Mouse (Mus musculus): ENCODE results near the gene Sh3bgrl3. TPM values are rescaled to one million over a fixed set of nuclear protein-coding genes. Genes with fewer than 3 reads are reported as not detected.
"Not testable (repeated sequence)": the region's sequence is repeated elsewhere in the genome, so short reads cannot be mapped to it uniquely, and the experiment has no call there.

The Sh3bgrl3 gene
- 100 to 1,000 TPM; 192 to 255 (median 224) TPM for total RNA-seq (2022)

- peak; percentile 81 to 86 for DNase-seq (ENCODE audit: low spot score in 2 of 2)
Observed at GRCm38 (mm10) chr4:134128221-134128982, at the start of gene Sh3bgrl3. TSS of gene Sh3bgrl3 (minus strand) at chr4:134128789.

DNA sequence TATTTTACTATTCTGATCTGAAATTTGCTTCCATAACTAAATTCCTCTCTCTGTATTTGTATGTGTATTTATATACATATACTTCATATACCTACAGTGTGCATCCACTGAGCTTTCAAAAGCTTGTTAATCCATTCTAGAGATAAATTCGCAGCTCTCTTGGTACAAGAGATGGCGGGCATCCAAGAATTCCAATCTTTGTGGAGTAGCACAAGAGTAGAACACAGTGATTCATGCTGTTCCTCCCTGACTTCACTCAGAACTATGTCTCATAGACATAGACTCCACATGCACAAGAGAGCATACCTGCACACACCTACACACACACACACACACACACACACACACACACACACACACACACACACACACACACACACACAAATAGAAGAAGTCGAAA, 43.8 kb upstream of the Sh3bgrl3 start:
- no peak for DNase-seq (ENCODE audit: low spot score in 2 of 2)

DNA sequence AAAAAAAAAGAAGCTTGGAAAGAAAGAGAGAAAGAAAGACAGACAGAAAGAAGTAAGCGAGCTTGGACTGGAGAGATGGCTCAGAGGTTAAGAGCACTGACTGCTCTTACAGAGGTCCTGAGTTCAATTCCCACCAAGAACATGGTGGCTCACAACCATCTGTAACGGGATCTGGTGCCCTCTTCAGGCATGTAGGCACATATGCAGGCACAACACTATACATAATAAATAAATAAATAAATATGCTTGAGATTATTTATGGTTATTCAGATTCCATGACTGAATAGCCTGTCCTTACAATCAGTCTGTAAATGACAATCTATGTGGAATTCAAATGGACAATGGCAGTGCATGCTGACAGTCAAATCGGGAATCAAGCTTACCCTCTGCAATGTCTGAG, 38.3 kb upstream of the Sh3bgrl3 start:
- DNase-seq (ENCODE audit: low spot score in 2 of 2): no peak

- no peak for DNase-seq (ENCODE audit: low spot score in 2 of 2)
Observed at GRCm38 (mm10) chr4:134165548-134166465, 37.2 kb upstream of the Sh3bgrl3 start.

GRCm38 (mm10) chr4:134165024-134165423, 36.4 kb upstream of the Sh3bgrl3 start:
- DNase-seq (ENCODE audit: low spot score in 2 of 2): no peak

GRCm38 (mm10) chr4:134164591-134164990, 36.0 kb upstream of the Sh3bgrl3 start:
- no peak for DNase-seq (ENCODE audit: low spot score in 2 of 2)

DNA sequence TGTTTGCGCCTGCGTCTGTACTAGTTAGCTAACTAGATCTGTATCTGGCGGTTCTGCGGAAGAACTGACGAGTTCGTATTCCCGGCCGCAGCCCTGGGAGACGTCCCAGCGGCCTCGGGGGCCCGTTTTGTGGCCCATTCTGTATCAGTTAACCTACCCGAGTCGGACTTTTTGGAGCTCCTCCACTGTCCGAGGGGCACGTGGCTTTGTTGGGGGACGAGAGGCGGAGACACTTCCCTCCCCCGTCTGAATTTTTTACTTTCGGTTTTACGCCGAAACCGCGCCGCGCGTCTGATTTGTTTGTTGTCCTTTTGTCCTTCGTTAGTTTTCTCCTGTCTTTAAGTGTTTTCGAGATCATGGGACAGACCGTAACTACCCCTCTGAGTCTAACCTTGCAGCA, 31.5 kb upstream of the Sh3bgrl3 start:
- peak in 1 of 2 experiments; percentile 11 for DNase-seq (ENCODE audit: low spot score in 2 of 2)

GRCm38 (mm10) chr4:134158774-134159173, 30.2 kb upstream of the Sh3bgrl3 start:
- no peak for DNase-seq (ENCODE audit: low spot score in 2 of 2)

DNA sequence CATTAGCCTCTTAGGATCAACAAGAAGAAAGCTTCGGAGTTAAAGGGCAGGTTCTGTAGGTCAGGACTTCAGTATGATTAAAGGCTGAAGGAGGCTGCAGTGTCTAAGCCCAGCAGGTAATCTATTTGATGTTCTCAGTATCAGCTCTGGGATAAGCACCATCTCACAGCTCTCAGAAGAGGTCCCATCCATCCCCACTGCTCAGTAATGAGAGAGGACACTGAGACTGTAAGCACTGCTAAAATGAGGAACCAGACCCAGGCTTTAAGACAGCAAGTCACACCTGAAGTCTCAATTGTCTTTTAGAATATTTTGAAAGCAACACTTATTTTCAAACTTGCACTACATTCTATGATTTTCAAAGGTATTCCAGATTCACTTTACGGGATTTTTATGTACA, 29.0 kb upstream of the Sh3bgrl3 start:
- DNase-seq (ENCODE audit: low spot score in 2 of 2): no peak

DNA sequence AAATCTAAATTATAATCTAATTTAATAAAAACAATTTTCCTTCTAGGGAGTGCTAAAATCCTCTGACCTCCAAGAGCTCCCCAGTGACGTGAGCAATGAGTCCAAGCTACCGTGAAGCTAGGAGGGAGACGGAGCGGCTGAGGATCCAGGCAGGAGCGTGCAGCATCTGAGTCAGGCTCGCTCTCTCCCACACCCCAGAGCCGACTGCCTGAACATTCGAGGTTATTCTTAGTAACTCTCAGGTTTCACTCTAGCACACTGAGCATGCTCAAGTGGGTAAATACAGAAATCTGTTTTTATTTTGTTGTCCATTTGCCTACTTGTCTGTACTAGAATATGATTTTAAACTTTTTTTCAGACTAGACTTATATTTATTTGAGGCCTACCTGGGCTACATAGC, 28.2 kb upstream of the Sh3bgrl3 start:
- DNase-seq (ENCODE audit: low spot score in 2 of 2): peak in 1 of 2 experiments; percentile 57

DNA sequence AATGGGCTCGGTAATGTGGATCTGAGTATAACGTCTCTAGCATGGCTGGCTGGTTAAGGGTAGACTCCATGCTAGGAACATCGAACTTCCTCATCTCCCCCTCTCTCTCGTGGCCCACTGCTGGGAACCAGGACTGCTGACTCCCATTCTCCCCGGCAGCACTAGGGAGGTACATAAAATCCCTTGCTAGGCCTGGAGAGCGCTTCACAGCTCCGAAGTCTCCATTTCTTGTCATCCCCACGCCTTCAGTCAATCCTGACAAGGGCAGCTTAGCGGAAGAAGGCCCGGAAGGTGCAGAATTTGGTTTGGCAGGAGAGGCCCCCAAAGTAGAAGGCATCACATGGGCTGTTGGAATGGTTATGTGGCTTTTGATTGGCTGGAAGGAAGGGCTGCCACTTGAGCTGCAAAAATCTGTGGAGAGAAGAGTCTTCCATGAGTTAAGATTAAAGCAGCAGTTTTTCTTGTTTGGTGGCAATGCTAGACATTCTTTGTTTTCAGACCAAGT, 27.4 kb upstream of the Sh3bgrl3 start:
- no peak for DNase-seq (ENCODE audit: low spot score in 2 of 2)

DNA sequence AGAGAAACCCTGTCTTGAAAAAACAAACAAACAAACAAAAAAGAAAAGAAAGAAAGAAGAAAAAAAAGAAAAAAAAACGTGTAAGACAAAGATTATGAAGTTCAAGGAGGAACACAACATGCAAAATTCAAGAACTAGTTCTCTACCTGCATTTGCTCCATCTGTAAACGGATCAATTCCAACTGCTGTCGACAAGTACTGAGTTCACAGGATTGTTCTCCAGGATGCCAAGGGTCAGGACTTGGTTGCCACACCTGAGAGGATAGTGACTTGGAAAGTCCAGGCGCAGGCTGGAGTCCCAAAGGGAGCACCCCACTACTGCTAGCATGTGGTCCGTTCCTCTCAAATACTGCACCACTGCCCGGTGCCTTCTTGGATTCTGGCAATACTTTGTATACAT, 26.9 kb upstream of the Sh3bgrl3 start:
- DNase-seq (ENCODE audit: low spot score in 2 of 2): no peak

DNA sequence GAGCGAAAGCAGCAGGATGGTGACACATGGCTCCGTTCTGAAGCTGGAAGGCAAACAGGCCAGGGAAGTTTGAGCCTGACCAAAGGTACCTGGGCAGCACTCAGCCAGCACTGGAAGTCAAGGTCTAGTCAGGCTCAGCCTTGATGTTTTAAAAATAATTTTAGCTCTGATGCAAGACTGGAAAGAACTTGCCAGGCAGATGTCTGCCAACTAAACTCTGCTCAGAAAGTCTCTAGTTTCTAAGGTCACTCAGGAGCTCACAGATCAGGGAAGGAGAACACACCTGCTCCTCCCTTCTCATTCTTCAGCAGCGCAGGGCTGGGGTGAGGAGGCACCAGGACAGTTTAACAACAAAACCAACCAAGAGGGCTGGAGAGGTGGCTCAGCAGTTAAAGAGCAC, 25.8 kb upstream of the Sh3bgrl3 start:
- DNase-seq (ENCODE audit: low spot score in 2 of 2): no peak

GRCm38 (mm10) chr4:134153656-134154055, 25.1 kb upstream of the Sh3bgrl3 start:
- DNase-seq (ENCODE audit: low spot score in 2 of 2): no peak

DNA sequence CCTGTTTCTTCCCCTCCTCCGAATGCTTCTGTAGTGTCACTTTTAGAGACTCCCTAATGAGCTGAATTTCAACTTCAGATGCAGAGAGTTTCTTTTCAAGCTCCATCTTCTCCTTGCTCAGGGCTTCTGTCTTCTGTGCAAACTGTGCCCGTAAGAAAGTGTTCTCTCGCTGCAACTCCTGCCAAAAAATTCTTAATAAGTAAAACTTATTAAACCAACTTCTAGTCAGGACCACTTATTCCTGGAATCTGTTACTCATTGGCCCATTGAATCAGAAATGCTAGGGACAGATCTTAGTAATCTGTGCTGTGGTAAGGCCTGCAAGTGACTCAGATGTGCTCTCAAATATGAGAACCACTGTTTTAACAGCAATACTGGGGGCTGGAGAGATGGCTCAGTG, 23.5 kb upstream of the Sh3bgrl3 start:
- no peak for DNase-seq (ENCODE audit: low spot score in 2 of 2)

DNA sequence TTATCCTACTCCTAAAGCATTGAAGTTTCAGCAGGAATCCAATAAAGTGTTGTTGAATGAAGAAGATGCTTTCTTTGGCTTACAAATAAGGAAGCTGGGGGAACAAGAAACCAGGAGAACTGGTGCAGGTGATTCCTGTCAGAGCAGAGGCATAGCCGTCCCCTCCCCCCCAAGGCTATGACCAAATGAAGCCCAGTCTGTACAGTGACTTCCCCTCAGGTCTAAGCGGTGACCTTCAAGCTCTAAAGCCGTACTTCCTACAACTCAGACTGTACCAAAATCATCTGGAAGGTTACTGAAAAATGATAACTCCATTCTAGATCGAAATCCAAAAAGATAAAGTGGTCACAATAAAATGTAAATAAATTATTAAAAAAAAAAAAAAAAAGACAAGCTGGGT, 20.8 kb upstream of the Sh3bgrl3 start:
- no peak for DNase-seq (ENCODE audit: low spot score in 2 of 2)

- DNase-seq (ENCODE audit: low spot score in 2 of 2): not testable (repeated sequence)
Observed at GRCm38 (mm10) chr4:134144297-134144696, 15.7 kb upstream of the Sh3bgrl3 start.

DNA sequence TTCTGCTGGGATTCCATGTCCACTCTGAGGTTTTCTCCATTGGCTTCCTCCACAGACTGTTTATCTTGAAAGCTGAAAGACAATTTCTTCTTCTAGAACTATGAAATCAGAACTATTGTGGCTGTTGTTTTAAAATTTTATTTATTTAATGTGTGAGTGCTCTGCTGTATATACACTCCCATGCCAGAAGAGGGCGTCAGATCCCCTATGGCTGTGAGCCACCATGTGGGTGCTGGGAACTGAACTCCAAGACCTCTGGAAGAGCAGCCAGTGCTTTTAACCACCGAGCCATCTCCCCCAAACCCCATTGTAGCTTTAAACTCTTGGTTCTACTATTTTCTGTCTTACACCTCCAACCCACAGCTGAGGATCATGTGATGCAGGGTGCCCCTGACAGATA, 10.3 kb upstream of the Sh3bgrl3 start:
- DNase-seq (ENCODE audit: low spot score in 2 of 2): no peak

- DNase-seq (ENCODE audit: low spot score in 2 of 2): no peak
Observed at GRCm38 (mm10) chr4:134136280-134136926, 7.8 kb upstream of the Sh3bgrl3 start.

GRCm38 (mm10) chr4:134132519-134133095, 4.0 kb upstream of the Sh3bgrl3 start:
- no peak for DNase-seq (ENCODE audit: low spot score in 2 of 2)

- DNase-seq (ENCODE audit: low spot score in 2 of 2): no peak
Observed at GRCm38 (mm10) chr4:134132117-134132516, 3.5 kb upstream of the Sh3bgrl3 start.

Data from left cerebral cortex, adult 8-10 months (tissue).